Mouse (Mus musculus) ES-Bruce4 (cell line): ENCODE results near the gene Trem1.

Experiments used
- CTCF ChIP-seq: IDR thresholded peaks from one replicate; pipeline ENCODE4 v1.8.1; 2011; ENCODE audit warnings: low read depth, low read length
- EP300 ChIP-seq: IDR thresholded peaks from 2 replicates; pipeline ENCODE4 v1.6.1; 2011; ENCODE audit warnings: low read depth, low read length; ENCODE audit not compliant: insufficient read depth
- POLR2A ChIP-seq: IDR thresholded peaks from one replicate; pipeline ENCODE4 v1.8.1; 2011; ENCODE audit warnings: low read length; ENCODE audit not compliant: insufficient read depth

- TF ChIP-seq CTCF (no peak), POLR2A (no peak), EP300 (no peak)
These were observed 3.3 kb downstream of the Trem1 start for GRCm38 (mm10) chr17:48235773-48236370.
